Mouse (Mus musculus) frontal cortex, postnatal 14 days (tissue): ENCODE measurements around the gene Jak3.

Experiments
- DNase-seq, 2 experiments: peaks; one replicate each; pipeline ENCODE4 v3.0.0; 2022; ENCODE audit warnings: low spot score in 2 of 2

The Jak3 gene

GRCm38 (mm10) chr8:71665331-71666130, 10.6 kb upstream of the Jak3 start:
- DNase-seq, result no peak

- DNase-seq, result no peak
Measured at GRCm38 (mm10) chr8:71666855-71667254, 9.2 kb upstream of the Jak3 start.

GRCm38 (mm10) chr8:71667256-71667655, 8.8 kb upstream of the Jak3 start:
- no peak for DNase-seq

DNA sequence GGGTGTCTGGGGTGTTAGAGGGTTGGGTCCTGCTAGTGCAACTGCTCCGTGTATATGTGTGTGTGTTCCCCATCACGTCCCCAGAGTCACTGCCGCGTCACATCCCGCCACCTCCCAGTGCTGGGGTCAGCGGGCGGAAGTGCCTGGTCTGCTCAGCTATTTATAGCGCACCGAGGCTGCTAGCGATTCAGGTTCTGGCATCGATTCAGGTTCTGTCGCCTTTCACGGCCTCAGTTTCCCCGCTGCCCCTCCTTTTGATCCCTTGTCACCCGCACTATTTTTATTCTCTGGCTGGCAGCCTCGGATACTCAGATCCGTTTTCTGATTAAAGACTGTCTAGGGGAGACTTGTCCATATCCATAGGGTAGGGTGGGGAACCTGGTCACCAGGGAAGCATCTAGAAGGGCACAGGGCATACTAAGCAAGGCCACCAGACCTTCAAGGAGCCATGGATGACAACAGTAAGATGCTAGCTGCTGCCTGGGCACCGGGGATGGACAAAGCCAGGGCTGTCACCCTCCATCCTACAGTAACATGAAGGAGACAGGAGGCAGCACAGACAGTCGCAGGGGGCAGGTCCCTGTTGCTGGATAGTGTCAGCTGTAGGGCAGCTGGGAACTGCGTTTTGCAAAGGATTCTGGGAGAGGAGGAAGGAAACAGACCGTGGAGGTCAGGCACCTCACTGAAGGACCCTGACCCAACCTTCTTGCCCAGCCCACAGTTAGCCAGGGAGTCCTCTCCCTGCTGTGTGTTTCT, 7.7 kb upstream of the Jak3 start:
- no peak for DNase-seq

- DNase-seq, result no peak
Measured at GRCm38 (mm10) chr8:71670198-71670597, 5.9 kb upstream of the Jak3 start.

DNA sequence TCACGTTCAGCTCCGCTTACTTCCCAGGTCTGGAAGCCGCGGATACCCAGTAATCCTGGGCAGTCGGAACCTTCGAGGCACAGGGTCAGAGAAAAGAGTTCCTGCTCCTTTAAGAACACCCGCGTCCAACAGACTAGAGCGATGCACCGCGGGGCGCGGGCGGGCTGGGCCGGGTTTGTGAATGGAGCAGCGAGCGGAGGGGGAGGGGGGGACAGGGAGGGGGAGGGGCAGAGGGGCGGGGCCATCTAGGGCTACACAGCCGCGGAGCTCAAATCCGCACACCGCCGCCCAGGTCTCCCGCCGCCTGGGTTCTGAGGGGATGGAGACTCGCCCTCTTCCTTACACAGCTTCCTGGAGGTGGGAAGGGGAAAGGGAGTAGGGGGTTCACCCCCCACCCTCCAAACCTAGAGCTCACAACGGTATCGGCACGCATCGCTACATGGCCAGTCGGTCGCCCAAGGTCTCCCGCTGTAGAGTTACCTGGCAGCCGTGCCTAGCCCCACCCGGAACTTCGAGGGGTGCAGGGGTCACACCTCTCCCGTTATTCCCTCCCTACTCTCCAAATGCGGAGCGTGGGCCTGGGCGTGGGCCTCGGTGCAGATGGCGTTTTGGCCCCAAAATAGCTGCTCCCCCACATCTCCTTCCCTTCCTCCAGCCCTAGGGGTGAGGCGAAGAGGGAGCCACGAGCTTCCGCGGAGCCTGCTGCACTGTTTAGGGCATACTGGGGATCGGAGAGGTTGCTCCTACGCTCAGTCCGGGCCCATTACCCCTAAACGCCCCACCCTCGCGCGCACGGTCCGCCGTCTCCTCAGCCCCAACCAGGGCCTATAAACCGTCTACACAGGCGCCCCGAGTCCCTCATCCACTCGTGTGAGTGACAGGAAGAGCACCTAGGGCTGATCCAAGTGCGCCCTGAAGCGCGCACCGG, 5.2 kb upstream of the Jak3 start:
- peak; percentile 58 for DNase-seq

DNA sequence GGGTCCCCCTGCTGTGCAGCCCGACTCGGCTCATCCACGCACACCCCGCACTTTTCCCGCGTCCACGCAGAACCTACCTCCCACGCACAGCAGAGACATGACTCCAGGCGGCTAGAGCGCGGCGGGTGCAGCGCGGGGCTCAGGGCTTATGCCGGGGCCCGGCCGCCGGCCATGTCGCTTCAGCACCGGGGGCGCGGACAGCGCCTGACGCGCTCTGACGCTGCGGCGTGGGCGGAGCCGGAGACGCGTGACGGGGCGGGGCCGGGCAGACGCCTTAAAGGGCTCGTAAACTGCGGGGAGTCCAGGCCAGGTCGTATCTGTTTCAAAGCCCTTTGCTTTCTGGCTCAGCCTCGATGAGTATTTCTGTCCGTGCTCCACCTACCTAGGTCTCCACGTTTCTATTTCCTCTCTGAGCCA, 4.5 kb upstream of the Jak3 start, which contains the start of gene Unc13a:
TSS of gene Unc13a (minus strand) at position 209 of the 417 bp plus-strand sequence.
- peak; percentile 85 to 89 for DNase-seq

DNA sequence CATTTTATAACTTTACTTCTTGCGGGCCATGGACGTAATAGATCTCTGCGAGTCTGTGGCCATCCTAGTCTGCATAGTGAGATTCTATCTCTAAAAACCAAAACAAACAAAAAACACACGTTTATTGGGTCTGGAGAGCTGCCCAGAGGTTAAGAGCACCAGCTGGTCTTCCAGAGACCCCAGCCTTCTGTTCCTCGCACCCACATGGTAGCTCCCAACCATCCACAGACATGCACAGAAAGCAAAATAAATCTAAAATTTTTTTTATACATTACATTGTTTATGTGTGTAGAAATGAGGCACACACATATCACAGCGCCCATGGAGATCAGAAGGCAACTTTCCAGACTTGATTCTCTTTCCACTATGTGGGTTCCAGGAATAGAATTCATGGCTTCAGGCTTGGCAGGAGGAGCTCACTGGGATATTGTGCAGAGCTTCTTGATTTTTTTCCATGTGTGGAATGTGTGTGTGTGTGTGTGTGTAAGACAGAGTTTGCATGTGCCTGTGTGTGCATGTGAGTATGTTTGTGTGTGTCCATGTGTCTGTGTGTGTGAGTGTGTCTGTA, 3.8 kb upstream of the Jak3 start:
- no peak for DNase-seq

GRCm38 (mm10) chr8:71674071-71674470, 2.0 kb upstream of the Jak3 start:
- DNase-seq, result no peak

DNA sequence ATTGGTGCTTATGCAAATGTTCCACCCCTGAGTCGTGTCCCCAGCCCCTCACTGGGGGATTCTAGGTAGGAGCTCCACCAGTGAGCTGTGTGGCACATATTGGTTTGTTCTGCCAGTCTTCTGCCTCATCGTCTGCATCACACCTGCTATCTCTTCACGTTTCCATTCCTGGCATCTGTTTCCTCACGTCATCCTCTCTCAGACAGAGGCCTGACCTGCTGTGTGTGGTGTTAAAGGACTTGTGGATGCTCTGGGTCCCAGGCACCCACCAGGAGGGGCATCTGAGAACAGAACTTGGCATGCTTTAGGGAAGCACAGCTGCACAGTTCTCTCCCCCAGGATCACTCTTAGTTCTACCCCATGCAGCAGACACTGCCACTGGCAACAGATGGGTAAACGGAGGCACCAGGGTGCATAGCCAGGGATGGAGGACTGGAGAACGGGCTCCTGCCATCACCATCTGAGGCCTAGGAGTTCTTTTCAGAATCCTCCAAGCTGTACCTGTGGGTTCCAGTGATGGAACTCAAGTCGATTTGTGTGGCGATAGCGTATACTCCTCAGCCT, 558 bp upstream of the Jak3 start:
- DNase-seq, result no peak

- DNase-seq, result no peak
Measured at GRCm38 (mm10) chr8:71676803-71677202, 707 bp downstream of the Jak3 start.

DNA sequence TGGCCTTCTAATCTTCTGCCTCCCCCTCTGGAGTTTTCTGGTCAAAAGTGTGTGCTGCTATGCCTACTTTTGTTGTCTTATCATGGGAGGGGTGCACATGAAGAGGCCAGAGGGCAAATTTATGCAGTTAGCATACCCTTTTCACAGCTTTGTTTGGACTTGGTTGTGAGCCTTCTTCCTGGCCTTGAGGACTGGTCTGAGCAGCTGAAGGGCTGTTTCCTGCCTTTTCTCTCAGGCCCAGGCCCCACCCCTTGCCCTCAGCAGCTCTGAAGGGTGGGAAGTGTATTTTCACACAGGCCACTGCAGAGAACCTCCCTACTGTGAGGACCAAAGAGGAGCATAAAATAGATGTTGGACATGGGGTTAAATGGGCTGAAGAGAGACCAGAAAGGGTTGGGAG, 1.5 kb downstream of the Jak3 start:
- DNase-seq, result no peak

DNA sequence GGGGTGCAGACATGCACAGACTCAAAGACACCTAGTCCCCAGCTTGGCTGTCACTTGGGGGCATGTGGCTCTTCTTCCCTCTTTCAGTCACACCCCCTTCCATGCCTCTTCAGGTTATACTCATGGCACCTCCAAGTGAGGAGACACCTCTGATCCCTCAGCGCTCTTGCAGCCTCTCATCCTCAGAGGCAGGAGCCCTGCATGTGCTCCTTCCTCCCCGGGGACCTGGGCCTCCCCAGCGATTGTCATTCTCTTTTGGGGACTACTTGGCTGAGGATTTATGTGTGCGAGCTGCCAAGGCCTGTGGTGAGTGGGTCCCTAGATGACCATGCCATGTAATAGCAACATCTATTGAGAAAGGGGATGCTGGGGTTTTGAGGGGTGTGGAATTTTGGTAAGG, 2.1 kb downstream of the Jak3 start:
- DNase-seq, result no peak

GRCm38 (mm10) chr8:71679116-71679515, 3.0 kb downstream of the Jak3 start:
- DNase-seq, result no peak

DNA sequence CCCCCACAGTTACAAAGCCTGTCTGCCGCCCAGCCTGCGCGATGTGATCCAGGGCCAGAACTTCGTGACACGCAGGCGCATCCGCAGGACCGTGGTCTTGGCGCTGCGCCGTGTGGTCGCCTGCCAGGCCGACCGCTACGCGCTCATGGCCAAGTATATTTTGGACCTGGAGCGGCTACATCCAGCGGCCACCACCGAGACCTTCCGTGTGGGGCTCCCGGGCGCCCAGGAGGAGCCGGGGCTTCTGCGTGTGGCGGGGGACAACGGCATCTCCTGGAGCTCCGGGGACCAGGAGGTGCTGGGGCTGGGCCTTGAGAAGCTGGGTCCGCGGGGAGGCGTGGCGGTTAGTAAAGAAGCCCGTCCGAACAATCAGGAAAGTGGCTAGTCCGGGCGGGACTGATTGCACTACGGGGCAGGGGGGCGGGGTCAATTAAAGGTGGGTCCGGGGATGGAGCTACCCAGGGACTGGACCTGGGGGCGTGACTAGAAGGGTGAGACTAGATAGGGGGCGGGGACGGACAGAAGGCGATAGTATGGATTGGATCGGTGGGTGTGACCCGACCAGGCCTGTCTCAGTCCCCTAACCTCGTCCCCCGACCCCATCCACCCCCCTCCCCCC, 3.6 kb downstream of the Jak3 start:
- DNase-seq, result no peak

DNA sequence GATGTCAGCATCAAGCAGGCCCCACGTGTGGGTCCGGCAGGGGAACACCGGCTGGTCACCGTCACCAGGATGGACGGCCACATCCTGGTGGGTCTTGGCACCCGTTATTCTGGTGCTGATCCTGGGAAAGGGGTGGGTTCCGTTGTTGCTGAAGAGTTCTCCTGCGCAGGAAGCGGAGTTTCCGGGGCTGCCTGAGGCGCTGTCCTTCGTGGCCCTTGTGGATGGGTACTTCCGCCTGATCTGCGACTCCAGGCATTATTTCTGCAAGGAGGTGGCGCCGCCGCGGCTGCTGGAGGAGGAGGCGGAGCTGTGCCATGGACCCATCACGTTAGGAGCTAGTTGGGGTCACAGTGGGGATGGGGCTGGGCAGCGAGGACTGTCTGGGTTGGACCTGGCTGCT, 4.4 kb downstream of the Jak3 start:
- no peak for DNase-seq

- DNase-seq, result no peak
Measured at GRCm38 (mm10) chr8:71681369-71681915, 5.3 kb downstream of the Jak3 start.

- DNase-seq, result no peak
Measured at GRCm38 (mm10) chr8:71682832-71683231, 6.7 kb downstream of the Jak3 start.

DNA sequence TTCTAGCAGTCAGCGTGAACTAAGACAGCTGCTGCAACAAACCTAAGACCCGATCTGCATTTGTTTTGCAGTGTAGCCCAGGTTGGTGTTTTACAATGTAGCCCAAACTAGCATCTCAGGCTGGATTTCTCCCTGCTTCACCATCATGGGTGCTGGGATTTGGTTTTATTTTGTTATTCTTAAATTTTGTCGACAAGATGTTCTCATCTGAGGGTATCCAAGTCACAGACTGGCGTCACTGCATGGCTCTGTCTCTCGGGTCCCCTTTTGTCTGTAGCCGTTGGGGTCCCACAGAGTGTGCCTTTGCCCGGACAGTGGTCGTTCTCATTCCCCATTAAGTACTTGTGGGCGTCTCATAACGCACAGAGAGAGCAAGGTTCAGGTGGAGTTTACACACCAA, 8.6 kb downstream of the Jak3 start:
- no peak for DNase-seq

GRCm38 (mm10) chr8:71685573-71685972, 9.5 kb downstream of the Jak3 start:
- no peak for DNase-seq
